Mouse (Mus musculus) A20 (cell line): ENCODE data around the gene Mgst2.

Experiments used
- DNase-seq: peaks from one replicate; pipeline ENCODE4 v3.0.0-alpha.2; 2011; ENCODE audit warnings: low read depth, low spot score

Mgst2 gene

GRCm38 (mm10) chr3:51701281-51701751, 41.2 kb downstream of the Mgst2 start:
- DNase-seq = peak; percentile 7

- no peak for DNase-seq
Measured at GRCm38 (mm10) chr3:51701950-51702349, 41.8 kb downstream of the Mgst2 start.

- no peak for DNase-seq
Measured at GRCm38 (mm10) chr3:51702701-51703286, 42.6 kb downstream of the Mgst2 start.

- DNase-seq = no peak
Measured at GRCm38 (mm10) chr3:51703478-51703877, 43.3 kb downstream of the Mgst2 start.

GRCm38 (mm10) chr3:51705220-51705619, 45.1 kb downstream of the Mgst2 start:
- peak; percentile 60 for DNase-seq

GRCm38 (mm10) chr3:51708375-51708745, 48.2 kb downstream of the Mgst2 start:
- DNase-seq = no peak

GRCm38 (mm10) chr3:51708746-51709411, 48.7 kb downstream of the Mgst2 start:
- peak; percentile 72 for DNase-seq

GRCm38 (mm10) chr3:51712382-51712781, 52.2 kb downstream of the Mgst2 start:
- DNase-seq = no peak

- DNase-seq = no peak
Measured at GRCm38 (mm10) chr3:51713233-51713632, 53.1 kb downstream of the Mgst2 start.

GRCm38 (mm10) chr3:51714469-51714868, 54.3 kb downstream of the Mgst2 start:
- no peak for DNase-seq

- no peak for DNase-seq
Measured at GRCm38 (mm10) chr3:51717455-51717854, 57.3 kb downstream of the Mgst2 start.

GRCm38 (mm10) chr3:51717909-51718308, 57.7 kb downstream of the Mgst2 start:
- no peak for DNase-seq

GRCm38 (mm10) chr3:51719373-51719772, 59.2 kb downstream of the Mgst2 start:
- DNase-seq = no peak

GRCm38 (mm10) chr3:51719982-51720381, 59.8 kb downstream of the Mgst2 start:
- no peak for DNase-seq

- no peak for DNase-seq
Measured at GRCm38 (mm10) chr3:51726257-51726656, 66.1 kb downstream of the Mgst2 start.

GRCm38 (mm10) chr3:51727487-51727886, 67.3 kb downstream of the Mgst2 start:
- no peak for DNase-seq

- no peak for DNase-seq
Measured at GRCm38 (mm10) chr3:51727968-51728367, 67.8 kb downstream of the Mgst2 start.

GRCm38 (mm10) chr3:51728456-51728855, 68.3 kb downstream of the Mgst2 start:
- no peak for DNase-seq

GRCm38 (mm10) chr3:51729109-51729918, 69.2 kb downstream of the Mgst2 start:
- no peak for DNase-seq

GRCm38 (mm10) chr3:51730662-51731061, 70.5 kb downstream of the Mgst2 start:
- DNase-seq = no peak

- DNase-seq = no peak
Measured at GRCm38 (mm10) chr3:51731949-51732636, 71.9 kb downstream of the Mgst2 start.
